Comparison of ENCODE assay signal across 8 mouse cellular contexts in the genomic region with DNA sequence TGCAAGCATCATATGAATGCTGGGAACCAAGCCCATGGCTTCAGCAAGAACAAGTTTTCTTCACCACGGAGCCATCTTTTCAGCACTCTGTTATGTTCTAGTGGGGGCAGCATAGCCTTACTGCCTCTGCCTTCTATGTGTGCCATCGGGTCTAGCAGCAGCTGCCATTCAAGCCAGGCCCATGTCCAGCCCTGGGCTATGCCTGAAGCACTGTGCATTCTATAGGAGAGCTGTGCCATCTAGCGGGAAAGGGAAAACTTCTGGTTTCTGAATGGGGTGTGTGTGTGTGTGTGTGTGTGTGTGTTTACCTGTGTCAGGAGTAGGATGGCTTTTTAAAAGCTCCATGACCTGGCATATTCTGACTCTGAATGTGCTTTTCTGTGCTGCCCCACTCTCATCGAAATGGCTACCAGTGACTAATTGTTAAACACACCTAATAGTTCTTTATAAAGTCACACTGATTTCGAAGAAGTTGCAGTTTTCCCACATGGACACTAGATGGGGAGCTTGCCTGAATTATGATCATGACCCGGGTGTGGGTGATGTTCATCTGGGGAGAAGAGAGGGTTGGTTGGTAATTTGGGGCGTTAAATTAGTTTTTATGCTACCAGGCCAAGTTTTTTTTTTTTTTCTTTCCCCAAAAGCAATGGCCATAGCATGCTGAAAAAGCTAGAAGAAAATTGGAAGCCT. TPM values are rescaled to one million over a fixed set of nuclear protein-coding genes. Genes with fewer than 3 reads are reported as not detected.
DNase-seq lines count a peak whose midpoint lies in the region; ATAC-seq lines count a peak whose summit lies in the region.

No protein-coding gene starts in this region.

- DNase-seq in CD4-positive, CD25-positive, alpha-beta regulatory T cell, adult 2 months (ENCODE audit: low read depth, low spot score) = peak; percentile 12
- DNase-seq in neural tube, embryonic 10.5 days (ENCODE audit: extremely low spot score, low spot score) = no peak
- DNase-seq in spleen, adult 18-20 months = no peak
- no peak for DNase-seq in testis, postnatal 10 days (ENCODE audit: low spot score)

- no peaks in the 10 kb centered on the region for H3K9me3 ChIP-seq in neural tube, embryonic 12.5 days
- H3K9me3 ChIP-seq in liver, embryonic 12.5 days (replicated peaks) = no peaks in the 10 kb centered on the region

- H3K9ac ChIP-seq in neural tube, embryonic 12.5 days = no peak overlapping the region
- H3K9ac ChIP-seq in liver, embryonic 12.5 days = no peak overlapping the region

- no peaks in the 10 kb centered on the region for H3K27me3 ChIP-seq in neural tube, embryonic 12.5 days (replicated peaks)
- peaks cover 13% of the 10 kb centered on the region for H3K27me3 ChIP-seq in liver, embryonic 12.5 days (replicated peaks)

- H3K4me2 ChIP-seq in neural tube, embryonic 12.5 days (replicated peaks) = no peak overlapping the region
- no peak overlapping the region for H3K4me2 ChIP-seq in liver, embryonic 12.5 days

- no peaks in the 10 kb centered on the region for H3K4me1 ChIP-seq in neural tube, embryonic 12.5 days
- H3K4me1 ChIP-seq in liver, embryonic 12.5 days = no peaks in the 10 kb centered on the region

- H3K27ac ChIP-seq in neural tube, embryonic 12.5 days = no peak overlapping the region
- no peak overlapping the region for H3K27ac ChIP-seq in liver, embryonic 12.5 days

- H3K4me3 ChIP-seq in neural tube, embryonic 12.5 days = no peak overlapping the region
- H3K4me3 ChIP-seq in liver, embryonic 12.5 days = no peak overlapping the region

- 59% methylated on average over 7 of the region's 7 CpGs for WGBS in neural tube, embryonic 12.5 days
- 48% methylated on average over 7 of the region's 7 CpGs for WGBS in liver, embryonic 12.5 days (ENCODE audit: insufficient replicate concordance)

- no peak for ATAC-seq in CD4-positive, CD25-positive, alpha-beta regulatory T cell, adult 4 months
- ATAC-seq in neural tube, embryonic 12.5 days (ENCODE audit: low FRiP score, low read depth) = peak; percentile 13; the same call in 1 of the 2 replicates
- ATAC-seq in liver, embryonic 12.5 days = peak; percentile 32; the same call in 1 of the 2 replicates
- ATAC-seq in monocyte, adult 5-6 weeks (replicated peaks; ENCODE audit: insufficient number of reproducible peaks, low FRiP score, low TSS enrichment, poor library complexity, severe bottlenecking) = no peak

- H3K36me3 ChIP-seq in neural tube, embryonic 12.5 days = peaks cover 27% of the 10 kb centered on the region
- peaks cover 32% of the 10 kb centered on the region for H3K36me3 ChIP-seq in liver, embryonic 12.5 days

RNA-seq across cellular contexts. Expression of a gene that starts 34.2 kb away (rescaled TPM):
- 100 to 1,000 TPM in 1 of 2 experiments, 10 to 100 TPM in 1; 90.9 to 121 TPM for polyA plus RNA-seq in CD4-positive, CD25-positive, alpha-beta regulatory T cell, adult 4 months (2017; shearing (Covaris generic))
- polyA plus RNA-seq in neural tube, embryonic 12.5 days (2016; fragmentation: Nextera tagmentation; extraction: Ambion mirVana) = 288 and 313 TPM in 2 replicates
- polyA plus RNA-seq in liver, embryonic 12.5 days (2016; fragmentation: Nextera tagmentation; extraction: Ambion mirVana) = 131 and 132 TPM in 2 replicates
- total RNA-seq in monocyte, adult 5-6 weeks (2017) = 83.6 to 87.3 TPM (median 86.3 TPM) in 3 replicates

Comparison
In these comparisons a context has a peak if more than half of its experiments do, and no peak if none do; other contexts are left out.
1. ATAC-seq: peak in neural tube, embryonic 12.5 days (single experiment) and liver, embryonic 12.5 days (single experiment); none in CD4-positive, CD25-positive, alpha-beta regulatory T cell, adult 4 months (single experiment) and monocyte, adult 5-6 weeks (single experiment).